Mouse (Mus musculus) stomach, embryonic 16.5 days (tissue): ENCODE measurements at regions not wholly inside any gene's neighbourhood (a gene's known extent, or its start where the extent isn't known, plus 50 kb on each side); places are given as distances from the start of the nearest gene placed in this dataset.

ENCODE experiments used
- ATAC-seq: fragments of 200-750 bp; cut with Nextera tagmentation; 2 replicates; pipeline ENCODE4 v1.8.0; 2017; ENCODE audit warnings: moderate number of reproducible peaks, moderate TSS enrichment; ENCODE audit not compliant: insufficient read depth, low FRiP score
- H3K27ac ChIP-seq: fragments of 300-500 bp; sonication (generic); 2 replicates; pipeline ENCODE4 v1.5.1; 2014; ENCODE audit warnings: low read length
- H3K27me3 ChIP-seq: fragments of 300-500 bp; sonication (generic); 2 replicates; pipeline ENCODE4 v1.6.1; 2014; ENCODE audit warnings: low read length, control low read depth, mixed read lengths; ENCODE audit not compliant: control insufficient read depth, insufficient read depth
- H3K36me3 ChIP-seq: fragments of 300-500 bp; sonication (generic); 2 replicates; pipeline ENCODE4 v1.6.1; 2014; ENCODE audit warnings: low read length; ENCODE audit not compliant: control insufficient read depth, insufficient read depth
- H3K4me1 ChIP-seq: fragments of 300-500 bp; sonication (generic); 2 replicates; pipeline ENCODE4 v1.6.1; 2014; ENCODE audit warnings: low read length, control low read depth, mixed read lengths; ENCODE audit not compliant: control insufficient read depth, insufficient read depth
- H3K4me2 ChIP-seq: fragments of 300-500 bp; sonication (generic); 2 replicates; pipeline ENCODE4 v1.6.1; 2014; ENCODE audit warnings: low read depth, low read length, mixed read lengths
- H3K4me3 ChIP-seq: fragments of 300-500 bp; sonication (generic); replicated peaks from 2 replicates; pipeline ENCODE4 v1.5.1; 2014; ENCODE audit warnings: mild to moderate bottlenecking, low read length
- H3K9ac ChIP-seq: fragments of 300-500 bp; sonication (generic); 2 replicates; pipeline ENCODE4 v1.6.1; 2014; ENCODE audit warnings: low read length
- H3K9me3 ChIP-seq: fragments of 300-500 bp; sonication (generic); replicated peaks from 2 replicates; pipeline ENCODE4 v1.6.1; 2016; ENCODE audit warnings: low read length, control low read depth; ENCODE audit not compliant: control insufficient read depth
- WGBS: fragments of 180-500 bp; shearing (Covaris S2); extraction: QIAGEN DNeasy Blood & Tissue Kit; methylation state at CpG from one replicate; pipeline ENCODE4 v1.1.7; 2014; 5-methylcytosine and 5-hydroxymethylcytosine counted together

DNA sequence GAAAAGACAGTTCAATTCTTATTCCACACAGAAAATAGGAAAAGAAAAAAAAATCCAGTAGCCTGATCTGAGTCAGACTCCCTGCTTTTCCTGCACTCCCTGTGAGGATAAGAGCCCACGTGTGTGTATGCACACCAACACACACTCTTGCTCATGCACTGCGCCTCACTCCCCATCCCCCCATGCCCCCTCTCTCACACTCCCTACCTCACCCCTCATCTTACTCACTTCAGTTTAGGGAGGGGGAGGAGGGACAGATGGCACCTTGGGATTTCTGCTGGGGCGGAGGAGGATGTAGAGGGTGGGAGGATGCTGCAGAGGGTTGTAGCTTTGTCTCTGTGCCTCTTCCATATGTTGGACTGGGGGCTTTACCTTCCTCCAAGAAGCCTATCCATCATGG, 85.8 kb upstream of the Sulf2 start:
- H3K36me3 ChIP-seq, result no peaks in the 10 kb centered on the region
- H3K9ac ChIP-seq, result no peak overlapping the region
- H3K9me3 ChIP-seq, result no peaks in the 10 kb centered on the region
- WGBS, result 94% methylated on average over 3 of the region's 3 CpGs
- no peak overlapping the region for H3K27ac ChIP-seq
- ATAC-seq, result no peak
- peaks cover 5% of the 10 kb centered on the region; the same call in 1 of the 2 replicates for H3K4me1 ChIP-seq
- no peak overlapping the region for H3K4me2 ChIP-seq
- no peaks in the 10 kb centered on the region for H3K27me3 ChIP-seq
- no peak overlapping the region for H3K4me3 ChIP-seq

DNA sequence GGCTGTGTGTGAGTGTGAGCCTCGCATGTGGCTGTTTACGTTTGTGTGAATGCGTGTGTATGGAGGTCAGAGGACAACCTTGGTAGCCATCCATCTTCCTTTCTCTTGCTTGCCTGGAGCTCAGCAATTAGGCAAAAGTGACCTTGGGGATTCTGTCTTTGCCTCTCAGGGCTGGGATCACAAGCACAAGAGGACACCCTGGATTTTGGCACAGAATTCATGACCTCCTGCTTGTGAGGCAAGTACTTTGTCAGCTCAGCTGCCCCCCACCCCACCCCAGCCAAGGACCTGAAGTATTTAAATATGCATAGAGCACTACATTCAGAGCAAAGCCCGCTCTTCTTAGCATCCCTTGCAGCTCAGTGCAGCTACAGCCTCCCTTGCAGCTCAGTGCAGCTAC, 84.6 kb upstream of the Sulf2 start:
- Histone ChIP-seq H3K27ac (no peak overlapping the region), H3K4me3 (no peak overlapping the region), H3K4me2 (no peak overlapping the region), H3K27me3 (no peaks in the 10 kb centered on the region), H3K9ac (no peak overlapping the region), H3K36me3 (no peaks in the 10 kb centered on the region), H3K4me1 (peaks cover 5% of the 10 kb centered on the region; the same call in 1 of the 2 replicates), H3K9me3 (no peaks in the 10 kb centered on the region)
- WGBS, result 53% methylated on average over 4 of the region's 4 CpGs
- ATAC-seq, result no peak

DNA sequence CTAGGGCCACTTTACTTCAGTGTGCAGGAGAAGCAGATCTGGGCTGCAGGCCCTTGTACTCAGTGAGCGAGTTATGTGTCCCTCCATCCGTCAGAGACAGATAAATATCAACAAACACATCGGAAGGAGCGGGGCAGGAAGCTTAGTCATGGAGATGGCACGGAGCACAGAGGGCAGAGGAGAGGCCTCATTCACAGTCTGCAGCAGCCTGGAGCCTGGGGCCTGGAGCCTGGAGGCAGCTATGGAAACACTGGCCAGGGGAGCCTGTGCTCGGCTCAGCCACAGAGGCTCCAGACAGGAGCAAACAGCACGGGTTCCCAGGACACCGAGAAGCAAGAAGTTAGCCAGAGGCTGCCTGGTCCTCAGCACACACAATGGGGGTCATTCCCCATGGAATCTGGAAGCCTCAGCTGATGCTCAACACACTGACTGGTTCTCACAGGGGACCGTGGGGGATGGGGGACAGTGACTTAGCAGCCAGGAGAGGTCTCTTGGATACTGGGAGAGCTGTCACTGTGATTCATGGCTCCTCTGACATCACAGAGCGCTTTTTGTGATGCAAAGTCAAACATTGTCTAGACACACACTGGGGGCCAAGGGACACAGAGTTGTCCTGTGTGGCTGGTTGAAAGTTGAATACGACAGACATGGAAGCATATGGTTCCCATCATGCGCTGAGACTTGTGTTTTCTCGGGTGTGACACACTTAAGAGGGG, 82.2 kb upstream of the Sulf2 start:
- Histone ChIP-seq H3K4me3 (no peak overlapping the region), H3K4me1 (peaks cover 5% of the 10 kb centered on the region; the same call in 1 of the 2 replicates), H3K36me3 (no peaks in the 10 kb centered on the region), H3K9me3 (no peaks in the 10 kb centered on the region), H3K9ac (no peak overlapping the region), H3K27me3 (no peaks in the 10 kb centered on the region), H3K4me2 (no peak overlapping the region), H3K27ac (peak overlapping the region; percentile 39; the same call in 1 of the 2 replicates)
- no peak for ATAC-seq
- WGBS, result 35% methylated on average over 13 of the region's 13 CpGs

DNA sequence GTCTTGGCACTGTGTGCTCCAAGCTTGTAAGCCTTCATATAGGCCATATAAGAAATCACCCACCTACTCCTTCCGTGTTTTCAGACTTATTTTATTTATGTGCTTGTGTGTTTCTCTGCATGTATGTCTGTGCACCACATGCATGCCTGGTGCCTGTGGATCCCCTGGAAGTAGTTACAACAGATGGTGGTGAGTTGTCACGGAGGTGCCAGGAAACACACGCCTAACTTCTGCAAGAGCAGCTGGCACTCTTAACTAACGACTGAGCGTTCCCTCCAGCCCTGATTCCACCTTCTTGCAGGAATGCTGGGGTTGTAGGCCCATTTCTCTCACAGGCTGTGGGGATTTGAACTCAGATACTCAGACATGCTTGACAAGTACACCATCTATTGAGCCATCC, 80.6 kb upstream of the Sulf2 start:
- Histone ChIP-seq H3K9me3 (no peaks in the 10 kb centered on the region), H3K4me2 (no peak overlapping the region), H3K36me3 (no peaks in the 10 kb centered on the region), H3K4me3 (no peak overlapping the region), H3K27ac (no peak overlapping the region), H3K27me3 (no peaks in the 10 kb centered on the region), H3K4me1 (peaks cover 5% of the 10 kb centered on the region; the same call in 1 of the 2 replicates), H3K9ac (no peak overlapping the region)
- ATAC-seq, result no peak
- WGBS, result 86% methylated on average over 5 of the region's 5 CpGs

DNA sequence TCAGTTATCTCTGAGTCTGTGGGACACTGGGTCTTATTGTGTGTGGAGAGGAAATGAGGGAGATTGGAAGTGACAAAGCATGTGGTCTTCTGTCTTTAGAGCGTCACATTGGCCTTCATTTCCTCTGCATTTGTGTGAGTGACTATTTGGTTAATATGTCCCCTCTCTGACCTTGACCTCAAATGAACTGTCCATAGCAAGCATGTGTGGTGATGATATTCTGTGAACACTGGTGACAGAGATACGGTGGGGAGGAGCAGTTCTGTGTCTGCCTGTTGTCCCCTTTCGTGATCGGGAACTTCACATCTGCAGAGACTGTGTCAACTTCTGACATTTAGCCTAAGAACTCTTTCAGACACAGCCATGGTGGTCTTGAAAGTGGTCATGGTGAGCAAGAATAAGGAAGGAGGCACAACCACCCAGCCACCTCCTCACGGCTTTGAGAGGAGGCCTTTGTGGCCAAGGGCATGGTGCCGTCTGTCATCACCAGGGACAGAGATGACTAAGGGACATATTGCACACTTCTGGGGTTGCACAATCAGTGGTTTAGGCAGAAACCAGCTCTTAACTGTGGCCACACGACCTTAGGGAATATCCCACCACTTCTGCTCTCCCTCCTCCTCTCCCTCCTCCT, 79.2 kb upstream of the Sulf2 start:
- H3K4me3 ChIP-seq, result no peak overlapping the region
- H3K27me3 ChIP-seq, result no peaks in the 10 kb centered on the region
- H3K9ac ChIP-seq, result no peak overlapping the region
- H3K9me3 ChIP-seq, result no peaks in the 10 kb centered on the region
- no peak overlapping the region for H3K4me2 ChIP-seq
- H3K36me3 ChIP-seq, result no peaks in the 10 kb centered on the region
- no peak for ATAC-seq
- WGBS, result 77% methylated on average over 7 of the region's 7 CpGs
- peaks cover 5% of the 10 kb centered on the region; the same call in 1 of the 2 replicates for H3K4me1 ChIP-seq
- H3K27ac ChIP-seq, result no peak overlapping the region

DNA sequence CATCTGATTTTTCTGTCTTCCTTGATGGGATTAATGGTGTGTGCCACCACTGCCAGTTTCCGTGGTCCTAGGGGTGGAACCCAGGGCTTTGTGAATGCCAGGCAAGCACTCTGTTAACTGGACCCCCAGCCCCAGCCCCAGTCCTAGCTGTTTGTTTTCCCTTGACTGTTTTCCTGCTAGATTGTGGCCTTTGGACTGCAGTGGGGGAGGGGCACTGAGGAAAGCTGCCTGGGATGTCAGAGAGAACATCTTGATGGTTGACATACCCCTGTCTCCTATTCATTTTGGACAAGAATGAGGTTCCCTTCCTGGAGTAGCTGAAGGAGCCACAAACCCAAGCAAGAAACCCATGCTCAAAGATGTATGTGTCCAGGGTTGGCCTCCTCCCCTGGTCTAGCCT, 77.8 kb upstream of the Sulf2 start:
- no peaks in the 10 kb centered on the region for H3K27me3 ChIP-seq
- H3K9ac ChIP-seq, result no peak overlapping the region
- WGBS, result 67% methylated on average over 1 of the region's 1 CpGs
- H3K4me2 ChIP-seq, result no peak overlapping the region
- H3K27ac ChIP-seq, result no peak overlapping the region
- peaks cover 5% of the 10 kb centered on the region; the same call in 1 of the 2 replicates for H3K4me1 ChIP-seq
- no peaks in the 10 kb centered on the region for H3K9me3 ChIP-seq
- H3K4me3 ChIP-seq, result no peak overlapping the region
- no peak for ATAC-seq
- H3K36me3 ChIP-seq, result no peaks in the 10 kb centered on the region

DNA sequence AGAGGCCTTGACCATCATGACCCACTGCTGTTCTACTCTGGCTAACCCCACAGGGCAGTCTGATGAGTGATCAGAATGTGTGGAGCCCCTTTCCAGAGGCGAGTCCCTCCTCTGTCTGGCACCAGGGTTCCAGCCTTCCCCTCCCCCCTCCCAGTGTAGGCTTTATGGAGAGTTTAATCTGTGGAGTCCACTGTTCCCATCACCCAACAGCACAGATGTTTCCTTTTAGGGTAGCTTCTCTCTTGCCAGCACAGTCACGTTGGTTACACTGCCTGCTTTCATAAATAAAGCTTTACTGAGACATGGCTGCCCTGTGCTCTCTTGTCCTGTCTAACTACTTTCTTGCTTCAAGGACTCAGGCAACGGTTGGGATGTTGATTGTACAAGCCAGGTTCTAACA, 76.9 kb upstream of the Sulf2 start:
- H3K27ac ChIP-seq, result peak overlapping the region; percentile 17
- peak; percentile 61 for ATAC-seq
- no peak overlapping the region for H3K4me3 ChIP-seq
- H3K4me2 ChIP-seq, result no peak overlapping the region
- 32% methylated on average over 3 of the region's 3 CpGs for WGBS
- no peaks in the 10 kb centered on the region for H3K36me3 ChIP-seq
- no peak overlapping the region for H3K9ac ChIP-seq
- H3K27me3 ChIP-seq, result no peaks in the 10 kb centered on the region
- no peaks in the 10 kb centered on the region for H3K9me3 ChIP-seq
- peaks cover under 1% of the 10 kb centered on the region; the same call in 1 of the 2 replicates for H3K4me1 ChIP-seq

DNA sequence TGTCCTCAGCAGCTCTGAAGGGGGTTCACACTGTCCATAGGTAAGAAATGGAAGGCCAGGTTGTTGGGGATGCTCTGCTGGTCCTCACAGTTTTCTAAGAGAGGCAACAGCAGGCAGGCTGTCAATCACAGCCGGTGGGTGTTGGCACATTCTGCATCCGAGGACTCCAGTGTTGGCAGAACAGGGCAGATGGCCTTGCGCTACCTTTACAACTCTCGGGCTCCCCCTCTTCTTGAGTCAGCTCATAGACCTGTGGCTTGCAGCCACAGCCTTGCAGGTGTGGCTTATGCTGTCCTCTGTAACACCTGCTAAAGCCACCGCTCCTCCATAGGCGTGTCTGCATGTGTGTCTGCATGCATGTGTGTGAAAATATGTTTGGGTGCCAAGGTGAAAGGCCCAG, 75.2 kb upstream of the Sulf2 start:
- Histone ChIP-seq H3K27me3 (no peaks in the 10 kb centered on the region), H3K4me1 (no peaks in the 10 kb centered on the region), H3K9ac (no peak overlapping the region), H3K4me3 (no peak overlapping the region), H3K9me3 (no peaks in the 10 kb centered on the region), H3K36me3 (no peaks in the 10 kb centered on the region), H3K4me2 (no peak overlapping the region), H3K27ac (no peak overlapping the region)
- WGBS, result 83% methylated on average over 6 of the region's 6 CpGs
- ATAC-seq, result no peak

DNA sequence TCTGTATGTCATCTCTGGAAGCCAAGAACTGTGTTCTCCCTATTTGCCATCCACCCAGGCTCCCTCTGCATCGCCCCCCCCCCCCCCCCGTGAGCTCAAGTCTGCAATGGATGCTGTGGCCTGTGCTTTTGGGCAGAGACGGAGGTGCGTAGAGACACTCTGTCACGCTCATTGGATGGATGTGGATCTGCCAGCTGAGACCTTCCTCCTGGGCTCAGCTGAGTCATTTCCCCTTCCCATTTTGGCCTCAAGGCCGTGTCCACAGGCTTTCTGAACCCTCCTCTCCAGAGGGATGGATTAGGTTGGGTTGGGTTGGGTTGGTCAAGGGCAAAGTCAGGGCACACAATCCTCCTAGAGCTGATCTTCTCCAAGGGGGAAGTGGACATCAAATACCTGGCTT, 72.9 kb upstream of the Sulf2 start:
- ATAC-seq, result no peak
- 80% methylated on average over 4 of the region's 6 CpGs for WGBS
- H3K4me3 ChIP-seq, result no peak overlapping the region

More for the DNA sequence above, 72.9 kb upstream of the Sulf2 start:
- H3K9ac ChIP-seq, result no peak overlapping the region
- no peak overlapping the region for H3K27ac ChIP-seq
- H3K27me3 ChIP-seq, result no peaks in the 10 kb centered on the region
- H3K4me2 ChIP-seq, result no peak overlapping the region
- H3K36me3 ChIP-seq, result no peaks in the 10 kb centered on the region
- H3K4me1 ChIP-seq, result no peaks in the 10 kb centered on the region
- no peaks in the 10 kb centered on the region for H3K9me3 ChIP-seq
